Mouse (Mus musculus) small intestine, adult 2 months (tissue): Measurements from ENCODE around the gene Tmigd1.

Experiments used
- CTCF ChIP-seq: fragments of 200-500 bp; IDR thresholded peaks from 2 replicates; pipeline ENCODE4 v1.5.1; 2012; ENCODE audit warnings: low read depth, mild to moderate bottlenecking, control low read depth, inconsistent platforms, low read length, moderate library complexity, mixed read lengths; ENCODE audit not compliant: insufficient replicate concordance, insufficient read length; ENCODE audit errors: extremely low read depth
- POLR2A ChIP-seq: fragments of 200-500 bp; IDR thresholded peaks from 2 replicates; pipeline ENCODE4 v1.6.1; 2012; ENCODE audit warnings: low read depth, mild to moderate bottlenecking, control low read depth, inconsistent platforms, low read length, moderate library complexity

DNA sequence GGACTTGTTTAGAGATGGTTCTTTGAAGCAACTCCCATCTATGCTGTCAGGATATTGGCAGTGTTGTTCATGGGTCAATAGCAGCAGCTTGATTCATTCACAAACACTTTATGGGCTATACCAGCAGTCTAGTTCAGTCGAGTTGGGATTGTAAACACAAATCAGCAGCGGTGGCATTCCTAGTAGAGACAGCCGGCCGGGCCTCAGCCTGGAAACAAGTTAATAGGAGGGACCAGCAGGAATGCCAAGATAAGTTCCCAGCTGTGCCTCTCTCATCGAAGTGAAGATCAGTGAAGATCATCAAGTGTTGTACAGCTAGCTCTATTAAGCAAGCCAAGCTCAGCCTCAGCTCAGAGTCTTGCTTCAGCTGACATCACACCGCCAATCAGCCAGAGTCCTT, 5.6 kb upstream of the Tmigd1 start:
- TF ChIP-seq POLR2A = no peak
- TF ChIP-seq CTCF = no peak
